Mouse (Mus musculus) cerebellum, adult 18-20 months (tissue): ENCODE results near the gene Sec23a.
"Not testable (repeated sequence)": the region's sequence is repeated elsewhere in the genome, so short reads cannot be mapped to it uniquely, and the experiment has no call there.

Experiments
- DNase-seq, 2 experiments: peaks; one replicate each; pipeline ENCODE4 v3.0.0; 2021

The Sec23a gene

GRCm38 (mm10) chr12:58981178-58981661 is 30.6 kb downstream of the Sec23a start:
- DNase-seq: not testable (repeated sequence)

DNA sequence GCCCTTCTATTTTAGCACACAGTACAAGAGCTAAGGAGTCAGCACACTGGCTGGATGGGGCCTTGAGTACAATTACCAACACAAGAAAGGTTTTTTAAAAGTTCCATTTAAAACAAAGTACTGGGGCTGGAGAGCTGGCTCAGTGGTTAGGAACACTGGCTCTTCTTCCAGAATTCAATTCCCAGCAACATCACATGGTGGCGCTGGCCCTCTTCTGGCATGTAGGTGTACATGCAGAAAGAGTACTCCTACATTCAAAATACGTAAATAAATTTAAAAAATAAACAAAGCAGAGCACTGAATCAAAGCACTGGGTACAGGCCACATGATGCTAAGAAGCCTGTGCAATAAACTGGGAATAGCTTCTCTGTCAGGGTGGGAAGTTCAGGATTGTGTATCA is 34.9 kb downstream of the Sec23a start:
- no peak for DNase-seq

- DNase-seq: peak in 1 of 2 experiments; percentile 12
Measured at GRCm38 (mm10) chr12:58964583-58964982, 47.2 kb downstream of the Sec23a start.

GRCm38 (mm10) chr12:58960844-58961243 is 51.0 kb downstream of the Sec23a start:
- DNase-seq: no peak

GRCm38 (mm10) chr12:58956624-58957023 is 55.2 kb downstream of the Sec23a start:
- DNase-seq: no peak

- no peak for DNase-seq
Measured at GRCm38 (mm10) chr12:58956162-58956561, 55.7 kb downstream of the Sec23a start.

GRCm38 (mm10) chr12:58947879-58948278 is 63.9 kb downstream of the Sec23a start:
- no peak for DNase-seq

DNA sequence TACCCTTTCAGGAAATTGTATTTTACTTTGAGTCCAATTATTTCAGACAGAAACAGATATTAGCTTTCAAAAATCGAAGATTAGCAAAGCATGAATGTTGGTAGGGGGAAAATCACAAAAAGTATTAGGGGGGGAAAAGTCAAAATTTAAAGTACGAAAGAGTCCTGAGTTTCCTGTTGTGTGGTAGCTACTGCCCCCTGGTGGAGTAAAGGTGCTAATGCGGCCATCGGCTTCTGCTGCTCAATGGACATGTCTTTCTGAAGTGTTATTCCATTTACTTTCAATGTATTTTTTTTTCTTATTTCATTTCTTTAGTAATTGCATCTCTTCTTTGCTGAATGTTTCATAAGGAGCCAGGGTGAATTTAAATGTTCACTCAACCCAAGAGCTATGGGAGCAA is 64.6 kb downstream of the Sec23a start:
- peak; percentile 24 to 52 for DNase-seq

GRCm38 (mm10) chr12:58942544-58942943 is 69.3 kb downstream of the Sec23a start:
- DNase-seq: no peak

- no peak for DNase-seq
Measured at GRCm38 (mm10) chr12:58934580-58934979, 77.2 kb downstream of the Sec23a start.

DNA sequence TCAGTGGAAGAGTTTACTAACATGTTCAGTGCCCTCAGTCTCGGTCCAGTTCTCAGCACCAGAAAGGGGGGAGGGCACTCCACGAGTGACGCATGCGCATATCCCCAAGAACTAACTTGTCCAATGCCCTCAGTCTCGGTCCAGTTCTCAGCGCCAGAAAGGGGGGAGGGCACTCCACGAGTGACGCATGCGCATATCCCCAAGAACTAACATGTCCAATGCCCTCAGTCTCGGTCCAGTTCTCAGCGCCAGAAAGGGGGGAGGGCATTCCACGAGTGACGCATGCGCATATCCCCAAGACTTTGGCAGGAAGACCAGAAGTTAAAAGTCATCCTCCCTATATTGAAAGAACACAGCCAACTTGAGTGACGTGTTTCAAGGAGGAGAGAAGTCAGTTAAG is 86.8 kb downstream of the Sec23a start:
- no peak for DNase-seq

- peak in 1 of 2 experiments; percentile 9 for DNase-seq
Measured at GRCm38 (mm10) chr12:58924025-58924424, 87.8 kb downstream of the Sec23a start.

DNA sequence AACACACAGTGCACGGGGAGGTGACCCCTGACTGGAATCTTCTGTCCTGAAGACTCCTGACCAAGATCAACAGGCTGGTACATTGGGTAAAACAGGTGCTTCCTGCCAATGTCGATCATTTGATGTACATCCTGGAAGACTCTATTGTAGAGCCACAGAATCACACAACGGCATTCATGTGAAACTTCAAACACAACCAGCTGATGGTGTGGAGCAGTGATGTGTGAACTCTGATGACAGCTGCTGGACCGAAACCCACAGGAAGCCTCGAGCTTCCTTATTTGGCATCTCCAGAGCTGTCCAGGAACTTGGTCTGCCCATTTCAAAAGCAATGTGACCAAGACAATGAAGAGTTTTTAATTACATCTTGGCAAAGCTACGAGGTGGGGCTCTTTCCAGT is 91.0 kb downstream of the Sec23a start:
- DNase-seq: no peak

GRCm38 (mm10) chr12:58919516-58919915 is 92.3 kb downstream of the Sec23a start:
- no peak for DNase-seq

- DNase-seq: no peak
Measured at GRCm38 (mm10) chr12:58909826-58910225, 102.0 kb downstream of the Sec23a start.
